Mouse (Mus musculus) lung, postnatal 14 days (tissue): ENCODE measurements at regions not wholly inside any gene's neighbourhood (a gene's known extent, or its start where the extent isn't known, plus 50 kb on each side); places are given as distances from the start of the nearest gene placed in this dataset.

Source experiments
- DNase-seq: peaks from one replicate; pipeline ENCODE4 v3.0.0; 2021

GRCm38 (mm10) chr9:94378835-94379234, 159.0 kb downstream of the 1190002N15Rik start:
- DNase-seq: peak; percentile 42

- DNase-seq: no peak
Observed at GRCm38 (mm10) chr9:94378291-94378690, 159.6 kb downstream of the 1190002N15Rik start.

GRCm38 (mm10) chr9:94377346-94378039, 160.4 kb downstream of the 1190002N15Rik start:
- no peak for DNase-seq

GRCm38 (mm10) chr9:94370976-94371375, 166.9 kb downstream of the 1190002N15Rik start:
- DNase-seq: no peak

- no peak for DNase-seq
Observed at GRCm38 (mm10) chr9:94368231-94368936, 169.5 kb downstream of the 1190002N15Rik start.

- DNase-seq: peak; percentile 8
Observed at GRCm38 (mm10) chr9:94361877-94362697, 175.8 kb downstream of the 1190002N15Rik start.

GRCm38 (mm10) chr9:94361011-94361410, 176.9 kb downstream of the 1190002N15Rik start:
- DNase-seq: no peak

GRCm38 (mm10) chr9:94358150-94358549, 179.7 kb downstream of the 1190002N15Rik start:
- DNase-seq: no peak

- DNase-seq: no peak
Observed at GRCm38 (mm10) chr9:94342011-94342410, 195.9 kb downstream of the 1190002N15Rik start.

- no peak for DNase-seq
Observed at GRCm38 (mm10) chr9:94341531-94341930, 196.3 kb downstream of the 1190002N15Rik start.

- no peak for DNase-seq
Observed at GRCm38 (mm10) chr9:94333450-94333849, 204.4 kb downstream of the 1190002N15Rik start.

- no peak for DNase-seq
Observed at GRCm38 (mm10) chr9:94323011-94323410, 214.9 kb downstream of the 1190002N15Rik start.

GRCm38 (mm10) chr9:94302575-94302974, 235.3 kb downstream of the 1190002N15Rik start:
- no peak for DNase-seq

- DNase-seq: no peak
Observed at GRCm38 (mm10) chr9:94301896-94302295, 236.0 kb downstream of the 1190002N15Rik start.

- no peak for DNase-seq
Observed at GRCm38 (mm10) chr9:94295431-94295830, 242.4 kb downstream of the 1190002N15Rik start.

- no peak for DNase-seq
Observed at GRCm38 (mm10) chr9:94292147-94292546, 245.7 kb downstream of the 1190002N15Rik start.

- DNase-seq: no peak
Observed at GRCm38 (mm10) chr9:94289546-94289945, 248.3 kb downstream of the 1190002N15Rik start.

- no peak for DNase-seq
Observed at GRCm38 (mm10) chr9:94287559-94287958, 250.3 kb downstream of the 1190002N15Rik start.

GRCm38 (mm10) chr9:94278657-94279585, 259.0 kb downstream of the 1190002N15Rik start:
- DNase-seq: no peak

- DNase-seq: no peak
Observed at GRCm38 (mm10) chr9:94277096-94277495, 260.8 kb downstream of the 1190002N15Rik start.

GRCm38 (mm10) chr9:94269213-94269612, 268.7 kb downstream of the 1190002N15Rik start:
- DNase-seq: no peak

- no peak for DNase-seq
Observed at GRCm38 (mm10) chr9:94267243-94267642, 270.6 kb downstream of the 1190002N15Rik start.
